Mouse (Mus musculus): ENCODE measurements around the gene Eps8.

GRCm38 (mm10) chr6:137565890-137566289 is 88.8 kb downstream of the Eps8 start:
- TF ChIP-seq MAFK (IDR thresholded peaks at IDR 0.05; ENCODE audit: insufficient read depth, low read depth, low read length) (no peak), HCFC1 (IDR thresholded peaks at IDR 0.05; ENCODE audit: borderline replicate concordance, insufficient read depth, low read length) (no peak)

All from ES-E14 (cell line).